Mouse (Mus musculus) small intestine, adult 2 months (tissue): Measurements from ENCODE around the gene Huwe1. TPM values are rescaled to one million over a fixed set of nuclear protein-coding genes. Genes with fewer than 3 reads are reported as not detected.

Source experiments
- H3K27ac ChIP-seq: fragments of 200-500 bp; 2 replicates; pipeline ENCODE4 v1.5.1; 2012; ENCODE audit warnings: low read depth, low read length, control low read depth, inconsistent platforms; ENCODE audit not compliant: insufficient read depth
- H3K27me3 ChIP-seq: fragments of 200-500 bp; 2 replicates; pipeline ENCODE4 v1.6.1; 2012; ENCODE audit warnings: mild to moderate bottlenecking, moderate library complexity, low read length, inconsistent platforms; ENCODE audit not compliant: control insufficient read depth, insufficient read depth
- H3K36me3 ChIP-seq: fragments of 200-500 bp; 2 replicates; pipeline ENCODE4 v1.6.1; 2012; ENCODE audit warnings: mild to moderate bottlenecking, low read length, control low read depth, inconsistent platforms; ENCODE audit not compliant: control insufficient read depth, insufficient read depth
- H3K4me1 ChIP-seq: fragments of 200-500 bp; 2 replicates; pipeline ENCODE4 v1.6.1; 2012; ENCODE audit warnings: low read length, inconsistent platforms, mixed read lengths; ENCODE audit not compliant: control insufficient read depth, insufficient read depth, insufficient read length
- H3K4me3 ChIP-seq: fragments of 200-500 bp; 2 replicates; pipeline ENCODE4 v1.5.1; 2012; ENCODE audit warnings: low read depth, mild to moderate bottlenecking, control low read depth, inconsistent platforms, low read length, moderate library complexity
- CTCF ChIP-seq: fragments of 200-500 bp; IDR thresholded peaks from 2 replicates; pipeline ENCODE4 v1.5.1; 2012; ENCODE audit warnings: low read depth, mild to moderate bottlenecking, control low read depth, inconsistent platforms, low read length, moderate library complexity, mixed read lengths; ENCODE audit not compliant: insufficient replicate concordance, insufficient read length; ENCODE audit errors: extremely low read depth
- POLR2A ChIP-seq: fragments of 200-500 bp; IDR thresholded peaks from 2 replicates; pipeline ENCODE4 v1.6.1; 2012; ENCODE audit warnings: low read depth, mild to moderate bottlenecking, control low read depth, inconsistent platforms, low read length, moderate library complexity
- WGBS: fragments of 180-500 bp; shearing (Covaris S2); methylation state at CpG from one replicate; pipeline ENCODE4 v1.1.7; 2018; 5-methylcytosine and 5-hydroxymethylcytosine counted together
- polyA plus RNA-seq: library from polyadenylated mRNA; depleted of rRNA; stranded (reverse); fragments of >200 nt; gene quantifications from 2 replicates; pipeline ENCODE4 v1.2.3, GENCODE M21; 2012; rRNA removed

The Huwe1 gene
- polyA plus RNA-seq = 28.7 and 36.2 TPM in 2 replicates

GRCm38 (mm10) chrX:151800701-151801511 is at the start of gene Huwe1:
Huwe1 (plus strand) TSS chrX:151800807.
- WGBS = 13% methylated on average over 35 of the region's 36 CpGs
- H3K36me3 ChIP-seq = no peaks in the 10 kb centered on the region
- peak within 1 kb of the TSS; percentile 97 for H3K4me3 ChIP-seq
- H3K27ac ChIP-seq = peak within 1 kb of the TSS; percentile 73
- H3K27me3 ChIP-seq = no peaks in the 10 kb centered on the region
- TF ChIP-seq CTCF = no peak
- TF ChIP-seq POLR2A = no peak
- no peaks in the 10 kb centered on the region for H3K4me1 ChIP-seq

- no peak overlapping the region for H3K4me3 ChIP-seq
- no peaks in the 10 kb centered on the region for H3K36me3 ChIP-seq
- no peak overlapping the region for H3K27ac ChIP-seq
- H3K27me3 ChIP-seq = no peaks in the 10 kb centered on the region
- no peaks in the 10 kb centered on the region for H3K4me1 ChIP-seq
- no peak for TF ChIP-seq CTCF
- TF ChIP-seq POLR2A = no peak
- 64% methylated on average over 1 of the region's 1 CpGs for WGBS
Observed at GRCm38 (mm10) chrX:151780348-151780747, 20.3 kb upstream of the Huwe1 start.

GRCm38 (mm10) chrX:151782939-151783338 is 17.7 kb upstream of the Huwe1 start:
- Histone ChIP-seq H3K27ac (no peak overlapping the region), H3K36me3 (no peaks in the 10 kb centered on the region), H3K4me3 (no peak overlapping the region), H3K4me1 (no peaks in the 10 kb centered on the region), H3K27me3 (no peaks in the 10 kb centered on the region)
- TF ChIP-seq POLR2A (no peak), CTCF (no peak)
- 78% methylated on average over 4 of the region's 4 CpGs for WGBS

GRCm38 (mm10) chrX:151792766-151793165 is 7.8 kb upstream of the Huwe1 start:
- Histone ChIP-seq H3K4me1 (no peaks in the 10 kb centered on the region), H3K36me3 (no peaks in the 10 kb centered on the region), H3K27ac (no peak overlapping the region), H3K4me3 (no peak overlapping the region), H3K27me3 (no peaks in the 10 kb centered on the region)
- TF ChIP-seq CTCF (no peak), POLR2A (no peak)
- 39% methylated on average over 2 of the region's 2 CpGs for WGBS

GRCm38 (mm10) chrX:151797970-151798369 is 2.6 kb upstream of the Huwe1 start:
- H3K4me1 ChIP-seq = no peaks in the 10 kb centered on the region
- no peaks in the 10 kb centered on the region for H3K27me3 ChIP-seq
- TF ChIP-seq POLR2A (no peak), CTCF (no peak)
- H3K4me3 ChIP-seq = no peak overlapping the region
- WGBS = 50% methylated on average over 1 of the region's 1 CpGs
- no peak overlapping the region for H3K27ac ChIP-seq
- no peaks in the 10 kb centered on the region for H3K36me3 ChIP-seq

GRCm38 (mm10) chrX:151802328-151802955 is 1.8 kb downstream of the Huwe1 start:
- no peak for TF ChIP-seq POLR2A
- no peak for TF ChIP-seq CTCF
- 16% methylated on average over 13 of the region's 13 CpGs for WGBS

GRCm38 (mm10) chrX:151802956-151803776 is 2.6 kb downstream of the Huwe1 start:
- Histone ChIP-seq H3K4me1 (no peaks in the 10 kb centered on the region), H3K27me3 (no peaks in the 10 kb centered on the region), H3K27ac (peak overlapping the region; percentile 99), H3K4me3 (peak overlapping the region; percentile 99), H3K36me3 (no peaks in the 10 kb centered on the region)
- WGBS = 18% methylated on average over 77 of the region's 77 CpGs
- no peak for TF ChIP-seq CTCF
- TF ChIP-seq POLR2A = no peak

More at GRCm38 (mm10) chrX:151802328-151802955, 1.8 kb downstream of the Huwe1 start:
- H3K27me3 ChIP-seq = no peaks in the 10 kb centered on the region
- H3K27ac ChIP-seq = peak overlapping the region; percentile 86
- peak overlapping the region; percentile 99 for H3K4me3 ChIP-seq
- H3K4me1 ChIP-seq = no peaks in the 10 kb centered on the region
- H3K36me3 ChIP-seq = no peaks in the 10 kb centered on the region
